Mouse (Mus musculus) E14TG2a.4 (cell line): ENCODE results near the gene Srgn.

Experiments
- CTCF ChIP-seq: conservative IDR thresholded peaks from 2 replicates; pipeline ENCODE4 v1.5.1; 2014; ENCODE audit warnings: low read length
- NANOG ChIP-seq: IDR thresholded peaks from 2 replicates; pipeline ENCODE4 v1.6.1; 2014; ENCODE audit warnings: borderline replicate concordance, low read length, mixed read lengths
- POU5F1 ChIP-seq: IDR thresholded peaks from 2 replicates; pipeline ENCODE4 v1.6.1; 2014; ENCODE audit warnings: low read length, borderline replicate concordance

GRCm38 (mm10) chr10:62546441-62546840 is 19.2 kb upstream of the Srgn start:
- TF ChIP-seq CTCF: no peak
- TF ChIP-seq NANOG: no peak
- TF ChIP-seq POU5F1: no peak
